Mouse (Mus musculus) kidney, adult 2 months (tissue): ENCODE results near the gene Maats1. TPM values are rescaled to one million over a fixed set of nuclear protein-coding genes. Genes with fewer than 3 reads are reported as not detected.

Experiments used
- DNase-seq: peaks from one replicate; pipeline ENCODE4 v3.0.0; 2021
- H3K27ac ChIP-seq: fragments of 200-500 bp; 2 replicates; pipeline ENCODE4 v1.5.1; 2012; ENCODE audit warnings: low read depth, low read length, control low read depth, inconsistent platforms; ENCODE audit not compliant: insufficient read depth
- H3K27me3 ChIP-seq: fragments of 200-500 bp; replicated peaks from 2 replicates; pipeline ENCODE4 v1.6.1; 2012; ENCODE audit warnings: mild to moderate bottlenecking, moderate library complexity, low read length, inconsistent platforms; ENCODE audit not compliant: control insufficient read depth, insufficient read depth
- H3K36me3 ChIP-seq: fragments of 200-500 bp; 2 replicates; pipeline ENCODE4 v1.6.1; 2012; ENCODE audit warnings: mild to moderate bottlenecking, moderate library complexity, low read length, inconsistent platforms; ENCODE audit not compliant: control insufficient read depth, insufficient read depth
- H3K4me1 ChIP-seq: fragments of 200-500 bp; 2 replicates; pipeline ENCODE4 v1.6.1; 2011; ENCODE audit warnings: low read length; ENCODE audit not compliant: control insufficient read depth, insufficient read depth
- H3K4me3 ChIP-seq: fragments of 200-500 bp; 2 replicates; pipeline ENCODE4 v1.5.1; 2011; ENCODE audit warnings: mild to moderate bottlenecking, low read depth, low read length, control low read depth; ENCODE audit not compliant: insufficient read depth
- CTCF ChIP-seq: fragments of 200-500 bp; conservative IDR thresholded peaks from 2 replicates; pipeline ENCODE4 v1.5.1; 2011; ENCODE audit warnings: low read depth, mild to moderate bottlenecking, control low read depth, low read length, moderate library complexity, mixed read lengths; ENCODE audit not compliant: insufficient read depth, insufficient read length
- POLR2A ChIP-seq: fragments of 200-500 bp; IDR thresholded peaks from one replicate; pipeline ENCODE4 v1.6.1; 2011; ENCODE audit warnings: low read depth, low read length, control low read depth
- WGBS: fragments of 180-500 bp; shearing (Covaris S2); methylation state at CpG from one replicate; pipeline ENCODE4 v1.1.7; 2018; 5-methylcytosine and 5-hydroxymethylcytosine counted together
- polyA plus RNA-seq: library from polyadenylated mRNA; depleted of rRNA; stranded (reverse); fragments of >200 nt; gene quantifications from 2 replicates; pipeline ENCODE4 v1.2.3, GENCODE M21; 2012

Maats1 gene
- polyA plus RNA-seq, 1 experiment, result 0.50 TPM

DNA sequence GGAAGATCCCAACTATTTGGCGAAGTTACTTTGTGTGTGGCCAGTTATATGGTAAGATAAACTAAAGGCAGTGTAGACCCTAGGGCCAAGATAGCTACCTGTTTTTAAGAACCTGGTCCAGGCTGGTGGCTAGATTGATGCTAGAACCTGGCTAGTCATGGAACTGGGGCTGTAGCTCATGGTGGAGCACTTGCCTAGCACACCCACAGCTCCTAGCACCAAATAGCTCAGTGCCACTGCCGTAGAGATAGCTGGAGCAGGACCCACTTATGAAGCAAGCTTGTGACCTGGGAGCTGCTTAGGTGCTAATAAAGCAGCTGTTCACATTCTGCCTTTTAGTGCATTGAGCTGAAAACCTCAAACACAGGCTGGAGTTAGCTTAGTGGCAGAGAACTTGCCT, 11.7 kb upstream of the Maats1 start:
- Histone ChIP-seq H3K36me3 (no peaks in the 10 kb centered on the region), H3K4me1 (no peaks in the 10 kb centered on the region), H3K4me3 (no peak overlapping the region), H3K27ac (no peak overlapping the region), H3K27me3 (no peaks in the 10 kb centered on the region)
- 89% methylated on average over 2 of the region's 2 CpGs for WGBS
- no peak for TF ChIP-seq CTCF
- TF ChIP-seq POLR2A, result no peak
- no peak for DNase-seq

DNA sequence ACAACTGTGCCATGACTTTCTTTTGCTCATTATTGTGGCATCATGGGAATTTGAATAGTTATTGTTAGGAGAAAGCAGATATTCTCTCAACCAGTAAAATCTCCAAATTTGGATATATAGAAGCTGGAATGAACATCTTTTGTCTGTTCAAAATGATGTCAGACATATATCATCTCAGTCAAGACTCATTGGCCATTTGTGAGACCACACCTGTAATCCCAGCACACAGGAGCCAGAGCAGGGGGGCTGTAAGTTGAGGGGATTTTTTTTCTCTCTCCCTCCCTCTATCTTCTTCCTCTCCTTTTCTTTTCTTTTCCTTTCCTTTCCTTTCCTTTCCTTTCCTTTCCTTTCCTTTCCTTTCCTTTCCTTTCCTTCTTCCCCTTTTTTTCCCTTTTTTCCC, 10.9 kb upstream of the Maats1 start:
- no peak for DNase-seq
- Histone ChIP-seq H3K36me3 (no peaks in the 10 kb centered on the region), H3K27me3 (no peaks in the 10 kb centered on the region), H3K4me1 (no peaks in the 10 kb centered on the region; the same call in 1 of the 2 replicates), H3K4me3 (no peak overlapping the region), H3K27ac (no peak overlapping the region)
- no peak for TF ChIP-seq POLR2A
- TF ChIP-seq CTCF, result no peak

DNA sequence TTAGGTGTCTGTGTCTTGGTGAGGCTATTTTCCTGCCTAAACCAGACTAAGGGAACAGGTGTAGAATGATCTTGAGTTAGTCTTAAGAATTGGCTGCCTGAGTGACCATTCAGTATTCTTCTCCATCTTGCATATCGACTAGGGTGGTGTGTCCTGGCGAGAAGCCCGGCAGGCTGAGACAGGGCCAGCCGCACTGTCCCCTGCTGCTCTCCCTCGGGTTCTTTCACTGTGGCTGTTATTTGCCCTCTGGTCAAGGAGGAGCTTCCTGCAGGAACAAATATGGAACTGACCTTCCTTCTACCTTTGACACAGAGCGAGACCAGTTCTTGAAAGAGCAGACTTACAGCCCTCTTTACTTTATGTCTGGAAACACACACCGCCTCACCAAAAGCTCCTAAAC, 10.1 kb upstream of the Maats1 start:
- Histone ChIP-seq H3K4me3 (no peak overlapping the region), H3K27me3 (no peaks in the 10 kb centered on the region), H3K36me3 (no peaks in the 10 kb centered on the region), H3K27ac (no peak overlapping the region), H3K4me1 (peaks cover 4% of the 10 kb centered on the region; the same call in 1 of the 2 replicates)
- peak; percentile 50 for DNase-seq
- TF ChIP-seq POLR2A (no peak), CTCF (no peak)
- WGBS, result 57% methylated on average over 7 of the region's 7 CpGs

DNA sequence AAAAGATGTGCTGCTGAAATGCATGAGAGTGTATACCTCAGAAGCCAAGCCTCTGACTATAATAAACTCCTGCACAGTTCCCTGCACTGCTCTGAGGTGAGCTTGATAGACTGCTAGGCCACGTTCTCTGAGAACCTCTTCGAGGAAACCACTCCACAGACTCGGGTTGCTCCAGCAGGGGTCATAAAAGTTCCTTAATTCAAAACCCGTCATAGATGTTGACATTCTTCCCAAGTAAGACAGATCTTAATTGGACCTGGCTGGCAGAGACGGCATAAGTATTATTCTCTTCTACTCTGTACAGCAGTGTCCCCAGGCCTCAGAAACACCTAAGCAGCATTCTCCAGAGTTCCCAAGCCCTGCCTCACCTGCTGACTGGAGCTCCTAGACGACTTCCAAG, 9.0 kb upstream of the Maats1 start:
- Histone ChIP-seq H3K27ac (no peak overlapping the region), H3K36me3 (no peaks in the 10 kb centered on the region), H3K27me3 (no peaks in the 10 kb centered on the region), H3K4me1 (peaks cover 4% of the 10 kb centered on the region; the same call in 1 of the 2 replicates), H3K4me3 (no peak overlapping the region)
- WGBS, result 62% methylated on average over 6 of the region's 6 CpGs
- TF ChIP-seq POLR2A, result no peak
- DNase-seq, result no peak

DNA sequence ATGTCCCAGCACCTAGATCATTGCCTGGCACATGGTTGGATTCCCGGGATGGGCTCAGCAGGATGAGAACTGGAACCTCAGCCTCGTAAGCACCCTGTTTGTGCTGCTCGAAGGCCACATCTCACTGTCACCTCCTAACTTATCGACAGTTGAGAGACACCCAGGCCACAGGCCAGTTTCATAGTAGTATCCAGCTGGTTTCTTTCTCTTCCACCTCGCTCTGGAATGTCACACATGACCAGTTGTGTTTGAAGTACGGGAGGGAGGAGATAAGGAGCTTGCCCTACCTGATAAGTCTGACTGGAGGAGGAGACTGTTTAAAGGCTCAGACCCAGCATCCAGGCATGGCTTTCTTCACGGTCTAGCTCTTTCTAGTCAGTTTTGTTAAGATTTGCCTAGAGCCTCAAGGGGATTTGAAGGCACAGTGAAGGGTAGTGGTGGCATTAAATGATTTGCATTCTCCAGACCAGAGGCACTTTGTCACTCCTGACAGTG, 8.5 kb upstream of the Maats1 start:
- WGBS, result 67% methylated on average over 7 of the region's 7 CpGs
- no peaks in the 10 kb centered on the region for H3K36me3 ChIP-seq
- DNase-seq, result no peak
- H3K4me1 ChIP-seq, result peaks cover 4% of the 10 kb centered on the region; the same call in 1 of the 2 replicates
- H3K4me3 ChIP-seq, result no peak overlapping the region
- H3K27me3 ChIP-seq, result no peaks in the 10 kb centered on the region
- TF ChIP-seq POLR2A (no peak), CTCF (no peak)
- H3K27ac ChIP-seq, result no peak overlapping the region

DNA sequence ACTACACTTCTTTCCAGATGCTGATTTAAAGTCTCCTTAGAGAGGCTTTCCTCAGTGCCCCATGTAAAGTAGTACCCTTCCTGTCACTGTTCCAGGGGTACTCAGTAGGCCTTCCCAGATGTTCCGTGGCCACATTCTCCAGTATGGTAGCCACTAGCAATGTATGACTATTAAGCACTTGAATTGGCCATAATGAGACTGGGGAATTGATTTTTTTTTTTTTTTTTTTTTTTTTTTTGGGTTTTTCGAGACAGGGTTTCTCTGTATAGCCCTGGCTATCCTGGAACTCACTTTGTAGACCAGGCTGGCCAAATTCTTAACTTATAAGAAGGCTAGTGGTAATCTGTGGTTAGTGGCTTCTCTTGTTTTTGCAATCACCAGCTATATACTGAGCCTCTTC, 7.9 kb upstream of the Maats1 start:
- no peak overlapping the region for H3K27ac ChIP-seq
- no peak overlapping the region for H3K4me3 ChIP-seq
- H3K27me3 ChIP-seq, result no peaks in the 10 kb centered on the region
- no peaks in the 10 kb centered on the region for H3K36me3 ChIP-seq
- DNase-seq, result no peak
- H3K4me1 ChIP-seq, result peaks cover 4% of the 10 kb centered on the region; the same call in 1 of the 2 replicates
- 94% methylated on average over 2 of the region's 2 CpGs for WGBS
- TF ChIP-seq POLR2A (no peak), CTCF (no peak)

DNA sequence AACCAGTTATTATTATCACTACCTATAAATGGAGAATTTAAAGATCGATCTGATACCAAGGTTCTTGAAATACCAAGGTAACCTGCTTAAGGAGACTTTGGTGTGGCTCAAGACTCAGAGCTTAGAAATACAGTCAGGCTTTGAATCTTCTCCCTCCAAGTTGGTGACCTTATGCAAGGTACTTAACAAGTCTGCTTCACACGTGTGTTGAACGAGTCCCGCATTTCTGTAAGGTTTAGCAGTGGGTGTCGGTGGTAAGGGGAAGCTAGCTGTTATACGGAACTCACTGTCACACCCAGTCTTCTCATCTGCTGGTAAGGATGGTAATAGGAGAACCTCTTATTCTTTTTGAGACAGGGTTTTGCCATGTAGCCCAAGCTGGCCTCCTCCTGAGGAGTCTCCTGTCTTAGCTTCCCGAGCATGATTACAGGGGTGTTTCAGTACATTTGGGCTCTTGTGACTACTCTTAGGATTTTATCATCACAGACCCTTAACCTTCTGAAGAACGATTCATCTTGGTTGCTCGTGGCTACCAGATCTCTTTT, 6.3 kb upstream of the Maats1 start:
- 77% methylated on average over 9 of the region's 9 CpGs for WGBS
- Histone ChIP-seq H3K27me3 (no peaks in the 10 kb centered on the region), H3K4me3 (no peak overlapping the region), H3K36me3 (no peaks in the 10 kb centered on the region), H3K4me1 (peaks cover 4% of the 10 kb centered on the region; the same call in 1 of the 2 replicates), H3K27ac (no peak overlapping the region)
- no peak for TF ChIP-seq POLR2A
- no peak for TF ChIP-seq CTCF
- DNase-seq, result no peak
